Mouse (Mus musculus) left cerebral cortex, adult 11 months (tissue): ENCODE results near the gene Panx1.

Source experiments
- DNase-seq: peaks from one replicate; pipeline ENCODE4 v3.0.0; 2022; ENCODE audit warnings: low spot score

Gene Panx1

DNA sequence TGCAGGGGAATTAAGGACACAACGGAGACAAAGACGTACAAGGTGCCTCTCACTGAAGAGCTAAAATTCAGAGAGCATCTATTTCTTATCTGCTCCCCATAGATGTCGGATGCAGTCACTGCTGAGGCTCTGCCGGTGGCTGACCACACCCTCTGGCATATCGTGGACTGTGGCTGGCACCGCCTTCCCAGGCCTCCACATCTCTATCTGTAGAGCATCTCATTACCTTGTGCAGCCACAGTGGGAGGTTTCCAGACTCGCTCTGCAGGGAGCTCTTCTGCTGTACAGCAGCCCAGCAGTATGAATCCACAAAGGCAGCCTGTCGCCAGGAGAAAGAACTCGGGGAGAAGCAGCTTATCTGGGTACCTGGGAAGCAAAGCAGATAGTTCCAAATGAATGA lies 24.1 kb downstream of the Panx1 start:
- no peak for DNase-seq

DNA sequence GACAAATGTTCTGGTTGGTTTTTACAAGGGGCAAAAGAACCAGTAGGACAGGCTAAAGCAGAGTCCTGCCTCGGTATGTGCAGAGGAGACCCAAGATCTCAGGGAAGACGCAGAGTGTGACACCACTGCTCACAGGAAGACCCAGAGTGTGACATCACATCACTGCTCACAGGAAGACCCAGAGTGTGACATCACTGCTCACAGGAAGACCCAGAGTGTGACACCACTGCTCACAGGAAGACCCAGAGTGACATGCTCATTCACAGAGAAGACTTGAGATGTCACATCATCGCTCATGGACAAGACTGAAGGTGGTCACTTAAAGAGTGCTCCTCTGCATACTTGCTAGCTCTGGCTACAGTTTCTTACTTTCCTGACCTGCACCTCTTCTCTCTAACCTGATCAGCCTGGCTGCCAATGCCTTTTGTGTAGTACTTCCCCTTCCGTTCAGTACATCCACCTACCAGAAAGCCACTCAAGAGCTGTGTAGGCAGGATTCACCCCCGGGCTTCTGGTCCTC lies 24.7 kb downstream of the Panx1 start:
- DNase-seq, result no peak

DNA sequence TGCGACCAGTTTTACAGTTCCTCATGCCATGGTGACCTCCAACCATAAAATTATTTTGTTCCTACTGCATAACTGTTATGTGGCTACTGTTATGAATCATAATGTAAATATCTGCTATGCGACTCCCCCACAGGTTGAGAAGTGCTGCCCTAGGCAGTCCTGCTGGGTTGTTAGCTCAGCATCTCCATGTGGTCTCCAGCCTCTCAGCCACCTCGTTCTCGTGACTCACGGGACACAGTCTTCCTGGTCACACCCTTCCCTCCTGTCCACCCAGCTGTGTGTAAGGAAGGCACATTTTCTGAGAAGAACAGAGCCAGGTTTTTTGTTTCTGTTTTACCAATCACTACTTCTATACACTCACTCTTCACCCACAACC lies 26.5 kb downstream of the Panx1 start:
- DNase-seq, result no peak

DNA sequence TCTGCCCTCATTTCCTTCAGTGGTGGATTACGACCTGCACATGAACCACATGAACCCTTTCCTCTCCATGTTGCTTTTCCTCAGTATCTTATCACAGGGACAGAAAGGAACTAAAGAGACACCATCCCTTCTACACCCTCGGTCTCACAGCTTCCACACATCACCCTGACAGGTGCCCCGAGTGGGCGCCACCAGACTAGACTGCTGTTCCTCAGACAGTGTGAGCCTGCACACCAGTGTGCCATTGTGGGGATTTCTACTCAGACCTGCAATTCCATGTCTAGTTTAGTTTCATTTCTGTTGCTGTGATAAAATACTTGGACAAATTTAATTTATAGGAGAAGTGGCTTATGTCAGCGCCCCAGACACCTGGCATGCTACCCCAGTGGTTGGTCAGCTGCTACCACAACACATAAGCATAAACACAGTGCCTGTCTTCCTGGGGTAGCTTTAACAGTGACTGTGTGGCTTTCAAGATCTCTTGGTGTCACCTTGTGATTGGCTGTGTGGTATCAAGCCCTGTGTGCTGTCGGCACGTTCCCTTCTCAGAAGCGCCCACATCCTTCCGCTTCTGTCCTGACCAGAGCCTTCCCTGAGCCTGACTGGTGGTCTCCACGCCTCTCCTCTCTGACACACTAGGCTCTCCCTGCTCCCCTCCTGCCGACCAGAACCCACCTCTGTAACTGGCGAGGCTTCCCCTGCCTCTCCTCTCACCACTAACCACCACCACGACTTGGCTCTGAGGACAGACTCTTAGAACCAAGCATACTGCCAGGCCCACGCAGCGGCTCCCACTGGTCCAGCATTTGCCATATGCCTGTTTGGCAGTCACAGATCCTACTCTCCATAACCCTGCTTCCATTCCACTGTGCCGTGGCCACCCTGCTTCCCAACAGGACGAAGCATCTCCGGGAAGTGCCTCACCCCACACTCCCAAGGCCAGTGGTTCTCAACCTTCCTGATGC lies 27.2 kb downstream of the Panx1 start:
- no peak for DNase-seq

DNA sequence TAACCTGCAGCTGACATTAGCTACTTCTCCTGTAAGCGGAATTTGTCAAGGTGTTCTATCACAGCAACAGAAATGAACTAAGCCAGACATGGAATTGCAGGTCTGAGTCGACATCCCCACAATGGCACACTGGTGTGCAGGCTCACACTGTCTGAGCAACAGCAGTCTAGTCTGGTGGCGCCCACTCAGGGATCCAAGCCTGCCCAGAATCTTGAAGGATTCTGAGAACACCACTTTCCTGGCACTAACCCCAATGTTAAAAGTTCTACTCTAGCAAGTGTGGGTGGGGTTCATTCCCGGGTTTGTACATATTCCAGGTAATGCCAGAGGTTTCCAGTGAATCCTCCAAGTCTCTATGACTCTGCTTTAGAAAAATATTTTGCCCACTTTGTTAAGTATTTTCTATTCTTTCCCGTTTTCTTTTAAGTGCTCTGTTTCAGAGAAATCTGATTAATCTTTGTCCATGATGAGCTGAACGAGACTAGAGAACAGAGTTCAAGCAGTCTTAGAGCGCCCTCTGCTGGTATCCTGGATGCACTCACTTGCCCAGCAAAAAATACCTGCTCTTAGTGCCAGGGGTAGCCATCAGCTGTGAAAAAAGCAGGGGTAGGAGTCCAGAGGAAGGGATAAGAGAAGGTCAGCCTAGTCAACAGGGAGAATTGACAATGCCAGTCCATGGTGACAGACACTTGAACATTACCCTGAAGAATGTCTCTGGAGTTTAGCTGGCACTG lies 29.9 kb downstream of the Panx1 start:
- peak; percentile 72 for DNase-seq

DNA sequence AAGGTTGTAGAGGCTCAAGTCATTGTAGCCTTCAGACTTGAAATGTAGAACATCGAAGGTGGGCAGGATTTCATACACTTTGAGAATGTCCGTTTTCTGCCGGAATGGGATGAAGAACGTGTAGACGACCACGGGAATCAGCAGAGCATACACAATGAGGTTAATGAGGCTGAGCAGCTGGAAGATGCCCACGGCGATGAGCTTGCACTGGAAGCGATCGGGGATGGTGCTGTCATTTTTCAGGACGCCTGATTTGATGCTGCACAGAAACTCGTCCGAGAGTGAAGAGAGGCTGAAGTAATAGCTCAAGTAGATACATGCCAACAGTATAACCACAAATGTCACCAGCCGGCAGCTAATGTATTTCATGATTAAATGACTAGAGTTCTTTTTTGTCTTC lies 37.7 kb downstream of the Panx1 start:
- DNase-seq, result no peak

DNA sequence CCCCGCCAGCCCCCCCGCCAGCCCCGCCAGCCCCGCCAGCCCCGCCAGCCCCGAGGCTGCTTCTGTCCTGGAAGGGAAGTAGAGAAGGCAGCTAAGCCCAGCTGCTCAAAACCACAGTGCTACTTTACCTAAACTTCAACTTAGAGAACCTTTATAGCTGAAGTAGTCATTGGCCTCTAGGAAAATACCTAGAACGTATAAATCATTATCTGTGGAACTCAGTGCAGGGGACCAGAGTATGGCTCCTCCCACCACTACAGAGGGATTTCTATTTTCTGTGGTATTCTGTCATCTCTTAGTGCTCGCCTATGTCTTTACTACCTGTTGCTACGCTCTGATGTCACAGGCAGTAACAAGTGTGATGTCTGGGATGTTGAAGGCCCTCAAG lies 41.0 kb downstream of the Panx1 start:
- no peak for DNase-seq

DNA sequence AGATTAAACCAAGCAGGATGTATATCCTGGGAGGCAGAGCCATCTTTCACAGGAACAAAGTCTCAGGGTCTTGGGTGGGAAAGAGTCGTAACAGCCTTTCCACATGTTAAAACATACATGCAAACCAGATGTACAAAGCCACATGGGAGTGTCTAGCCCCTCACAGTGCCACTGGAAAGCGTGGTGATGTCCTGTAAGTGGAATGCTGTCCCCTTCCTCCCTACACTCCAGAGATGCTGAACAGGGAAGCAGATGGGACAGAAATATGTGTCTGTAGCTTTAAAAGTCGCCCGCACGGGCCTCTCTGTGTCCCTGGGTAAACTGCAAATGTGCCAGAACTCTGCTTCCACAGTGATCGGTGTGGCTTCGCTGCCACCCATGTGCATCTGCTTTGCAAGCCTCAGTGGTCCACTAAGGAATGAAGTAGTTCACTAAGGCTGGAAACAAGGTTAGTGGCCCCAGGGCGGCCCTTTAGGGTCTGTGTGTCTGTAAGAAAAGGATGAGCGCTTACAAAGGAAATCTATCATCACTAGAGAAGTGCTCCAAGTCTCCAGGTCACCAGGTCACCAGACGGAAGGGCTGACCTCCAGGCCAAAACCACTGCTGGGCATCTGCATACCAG lies 41.5 kb downstream of the Panx1 start:
- DNase-seq, result no peak

DNA sequence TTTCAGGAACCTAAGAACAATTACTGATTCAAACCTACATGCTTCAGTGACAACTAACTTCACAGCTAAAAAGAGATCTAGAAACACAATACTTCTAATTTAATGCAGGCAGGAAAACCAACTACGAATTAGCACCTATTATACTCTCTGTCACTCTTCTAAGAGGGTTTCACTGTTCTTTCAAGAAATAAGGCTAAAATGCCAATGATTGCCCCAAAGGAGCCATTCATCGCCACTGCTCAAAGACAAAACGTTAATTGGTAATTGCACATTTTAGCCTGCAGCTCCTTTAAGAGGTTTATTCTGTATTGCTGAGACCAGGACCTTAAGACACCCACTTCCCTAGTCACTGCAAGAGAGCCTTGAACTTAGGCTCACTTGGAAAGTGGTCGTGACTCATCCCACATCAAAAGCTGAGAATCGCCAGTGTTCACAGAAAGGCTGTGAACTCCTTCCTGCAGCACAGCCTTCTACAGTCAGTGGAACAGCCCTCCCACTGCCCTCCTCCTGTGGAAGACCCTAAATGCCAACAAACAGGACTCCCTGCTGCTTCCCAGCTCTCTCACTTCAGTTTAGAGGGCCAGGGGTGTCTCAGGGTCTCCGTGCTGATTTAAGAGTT lies 42.2 kb downstream of the Panx1 start:
- no peak for DNase-seq

DNA sequence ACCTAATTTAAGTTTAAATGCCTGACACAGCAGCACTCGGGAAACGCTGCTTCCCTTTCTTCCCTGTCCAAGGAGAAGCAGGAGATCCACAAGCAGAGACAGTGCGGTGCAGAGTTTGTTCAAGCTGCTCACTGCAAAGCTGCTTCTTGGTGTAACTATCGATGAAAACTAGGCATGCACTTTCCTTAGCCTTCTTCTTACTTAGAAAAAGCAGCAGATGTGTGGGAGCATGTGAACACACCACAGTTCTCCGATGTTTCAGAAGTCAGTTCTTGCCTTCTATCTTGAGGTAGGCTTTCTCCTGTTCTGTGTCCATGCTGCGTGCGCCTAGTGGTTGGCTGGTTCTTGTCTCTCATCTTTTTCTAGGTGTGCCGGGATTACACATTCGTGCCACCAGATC lies 46.5 kb downstream of the Panx1 start:
- no peak for DNase-seq

DNA sequence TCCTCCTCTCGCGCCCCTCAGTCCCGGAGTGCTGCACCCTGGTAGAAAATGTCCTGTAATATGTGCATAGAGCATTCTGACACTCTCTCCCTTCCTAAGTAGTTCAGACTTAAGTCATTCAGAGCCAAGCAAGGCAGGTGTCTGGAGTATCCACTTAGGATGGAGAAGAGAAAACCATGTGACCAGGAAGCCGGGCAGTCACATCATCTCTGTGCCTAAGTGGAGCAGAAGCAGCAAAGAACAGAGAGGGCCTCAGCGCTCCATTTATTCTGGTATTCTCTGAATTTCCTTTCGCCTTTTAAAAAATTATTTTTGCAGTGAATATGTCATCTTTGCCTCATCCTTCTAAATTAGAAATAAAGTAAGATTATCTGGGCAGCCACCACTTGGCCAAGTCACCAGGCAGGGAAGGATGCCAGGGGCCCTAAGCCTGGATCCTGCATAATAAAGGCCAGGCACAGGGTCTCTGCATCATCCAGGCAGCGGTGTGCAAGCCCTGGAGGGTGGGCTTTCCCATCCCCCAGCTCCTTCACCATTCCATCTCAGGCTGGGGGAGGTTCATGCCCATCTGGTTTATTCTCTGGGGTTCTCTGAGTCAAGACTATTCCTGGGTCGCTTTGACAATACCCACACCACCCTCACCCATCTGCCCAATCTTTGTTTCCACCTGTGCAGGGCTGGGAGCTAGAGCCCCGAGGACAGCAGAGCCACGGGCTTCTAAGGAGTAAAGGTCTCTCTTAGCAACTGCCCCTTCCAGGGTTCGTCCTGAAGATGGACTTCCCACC lies 47.8 kb downstream of the Panx1 start:
- DNase-seq, result no peak

DNA sequence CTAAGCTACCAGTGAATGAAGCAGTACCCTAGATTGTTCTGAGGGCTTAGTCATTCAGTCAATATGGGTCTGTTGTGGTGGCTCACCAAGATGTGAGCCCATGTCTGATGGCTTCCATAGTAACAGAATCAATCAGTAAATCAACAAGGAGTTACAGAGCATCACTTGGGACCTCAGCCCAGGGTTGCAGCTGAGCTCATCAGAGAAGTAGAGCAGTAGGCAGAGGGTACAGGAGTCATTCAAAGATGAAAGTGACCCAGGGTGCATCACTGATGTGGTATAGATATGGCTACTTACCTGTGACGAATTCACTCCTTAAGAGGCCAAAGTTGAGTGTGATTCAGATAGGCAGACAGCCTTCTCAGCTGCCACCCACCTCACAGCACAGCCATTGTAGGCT lies 49.8 kb downstream of the Panx1 start:
- no peak for DNase-seq

DNA sequence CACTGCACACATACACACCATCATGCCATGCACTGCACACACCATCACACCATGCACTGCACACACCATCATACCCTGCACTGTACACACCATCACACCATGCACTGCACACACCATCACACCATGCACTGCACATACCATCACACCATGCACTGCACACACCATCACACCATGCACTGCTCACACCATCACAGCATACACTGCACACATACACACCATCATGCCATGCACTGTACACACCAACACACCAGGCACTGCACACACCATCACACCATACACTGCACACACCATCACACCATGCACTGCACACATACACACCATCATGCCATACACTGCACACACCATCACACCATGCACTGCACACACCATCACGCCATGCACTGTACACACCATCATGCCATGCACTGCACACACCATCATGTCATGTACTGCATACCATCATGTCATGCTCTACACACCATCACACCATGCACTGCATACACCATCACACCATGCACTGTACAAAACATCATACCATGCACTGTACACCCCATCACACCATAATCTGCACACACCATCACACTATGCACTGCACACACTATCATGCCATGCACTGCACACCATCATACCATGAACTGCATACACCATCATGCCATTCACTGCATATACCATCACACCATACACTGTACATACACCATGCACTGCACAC lies 56.5 kb downstream of the Panx1 start:
- DNase-seq, result no peak

DNA sequence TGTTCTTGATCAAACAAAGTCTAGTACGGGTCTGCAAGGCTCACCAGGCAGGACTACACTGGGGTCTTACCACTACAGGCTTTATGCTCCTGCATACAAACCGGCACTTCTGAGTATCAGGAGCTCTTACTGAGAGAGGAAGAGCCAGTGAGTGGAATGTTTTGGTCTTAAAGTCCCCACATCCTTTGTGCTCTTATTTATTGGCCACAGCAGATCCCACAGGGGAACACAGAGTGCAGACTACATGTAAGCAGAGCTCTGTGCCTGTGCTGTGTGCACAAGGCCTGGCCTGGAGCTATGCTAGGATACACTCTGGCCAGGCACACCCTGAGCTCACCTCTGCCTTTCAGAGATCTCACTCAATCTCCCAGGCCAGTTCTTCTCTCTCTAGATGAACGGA lies 62.1 kb downstream of the Panx1 start:
- DNase-seq, result no peak

DNA sequence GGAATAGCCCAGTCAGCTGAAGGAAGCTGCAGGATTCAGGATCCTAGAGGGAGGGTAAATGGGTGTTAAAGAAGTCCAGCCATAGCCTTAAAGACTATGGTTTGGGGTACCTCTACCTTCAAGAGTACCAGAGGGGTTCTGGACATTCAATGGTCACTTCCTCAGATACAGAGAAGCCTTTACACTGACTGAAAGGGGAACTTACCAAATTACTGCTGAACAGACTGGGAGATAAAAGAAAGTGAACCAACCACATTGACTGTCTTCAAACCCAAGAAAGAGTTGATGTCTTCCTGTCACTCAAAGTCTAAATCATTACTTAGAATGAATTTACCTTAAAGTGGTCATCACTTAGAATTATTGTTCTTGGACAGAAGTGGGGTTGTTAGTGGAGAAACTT lies 62.6 kb downstream of the Panx1 start:
- DNase-seq, result no peak

DNA sequence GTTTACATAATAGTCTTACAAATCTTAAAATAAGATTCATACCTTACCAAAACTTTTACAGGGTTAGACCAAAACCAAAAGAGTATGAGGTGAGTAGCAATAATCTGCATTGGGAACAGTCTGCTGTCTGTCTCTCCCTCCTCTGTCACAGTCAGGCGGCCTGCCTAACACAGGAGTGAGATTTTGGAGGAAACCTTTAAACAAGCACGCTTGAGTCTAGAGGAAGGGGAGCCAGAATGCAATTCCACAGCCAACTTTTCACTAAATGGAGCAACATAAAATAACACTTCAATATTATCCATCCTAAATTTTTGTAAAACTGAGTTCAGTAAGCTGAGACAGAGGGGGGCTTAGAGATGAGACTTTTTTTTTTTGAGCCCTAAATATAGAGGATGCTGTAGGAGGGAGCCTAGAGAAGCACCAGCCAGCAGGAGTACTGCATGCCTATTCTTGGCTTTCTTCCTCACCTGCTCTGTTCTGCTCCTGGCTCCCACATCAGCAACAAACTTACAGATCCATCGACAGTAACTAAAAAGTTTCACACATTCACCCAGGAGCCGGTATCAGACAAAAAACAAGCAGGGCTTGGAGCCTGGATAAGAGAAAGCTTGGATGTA lies 63.6 kb downstream of the Panx1 start:
- DNase-seq, result peak; percentile 40

DNA sequence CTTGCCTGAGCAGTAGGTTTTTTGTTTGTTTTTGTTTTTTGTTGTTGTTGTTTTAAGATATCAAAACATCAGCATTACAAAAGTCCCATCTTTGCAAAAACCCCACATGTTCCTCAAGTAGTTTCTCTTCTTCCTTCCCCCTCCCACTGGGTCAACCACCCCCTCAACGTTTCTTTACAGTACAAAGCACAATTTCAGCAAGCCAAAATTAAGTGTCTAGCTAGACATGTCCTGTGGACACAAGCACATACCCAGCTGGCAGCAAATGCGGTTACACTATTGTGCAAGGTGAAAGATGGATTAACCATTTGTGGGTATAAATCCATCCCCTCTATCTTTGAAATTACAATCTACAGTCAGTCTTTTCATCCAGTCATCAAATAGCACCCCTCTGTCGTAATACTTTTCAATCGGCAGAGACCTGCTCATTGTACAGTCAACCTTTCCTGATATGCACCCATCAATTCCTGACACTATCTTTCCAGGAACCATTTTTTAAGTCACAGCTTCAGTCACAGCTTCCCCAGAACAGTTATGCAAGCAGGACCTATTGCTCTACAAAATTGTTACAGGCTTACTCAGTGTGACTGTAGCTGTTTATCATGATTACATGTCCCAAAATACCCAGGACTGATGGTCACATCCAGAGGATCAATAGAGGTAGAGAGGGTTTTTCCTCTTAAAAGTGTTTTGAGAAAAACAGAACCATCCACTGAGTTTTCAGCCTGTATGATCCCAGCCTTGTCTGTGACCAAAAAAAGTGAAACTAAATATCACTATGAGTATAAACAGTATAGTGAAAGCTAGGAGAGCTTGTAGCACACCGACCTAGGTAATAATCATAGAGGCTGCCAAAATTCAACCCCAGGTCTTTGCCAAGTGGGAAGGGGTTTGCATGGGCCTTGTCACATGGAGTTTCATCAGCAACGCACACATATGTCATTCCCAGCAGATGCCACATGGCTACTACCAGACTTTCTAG lies 70.7 kb downstream of the Panx1 start:
- DNase-seq, result no peak

DNA sequence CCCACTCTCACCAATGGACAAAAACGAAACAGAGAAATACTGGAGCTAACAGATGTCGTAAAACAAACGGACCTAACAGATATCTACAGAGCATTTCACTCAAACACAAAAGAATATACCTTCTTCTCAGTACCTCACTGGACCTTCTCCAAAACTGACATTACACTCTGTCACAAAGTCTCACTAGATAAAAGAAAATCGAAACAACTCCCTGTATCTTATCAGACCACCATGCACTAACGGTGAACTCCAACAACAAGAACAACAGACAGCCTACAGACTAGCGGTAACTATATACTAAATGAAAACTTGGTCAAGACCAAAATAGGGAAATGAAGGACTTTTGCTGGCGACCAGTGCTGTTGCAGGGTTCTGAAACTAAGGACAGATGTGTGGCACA lies 71.5 kb downstream of the Panx1 start:
- DNase-seq, result no peak
